Mouse (Mus musculus) megakaryocyte, embryonic 14.5 days (primary cell): Measurements from ENCODE around the gene Pabpc1l.

ENCODE experiments used
- FLI1 ChIP-seq: IDR thresholded peaks from 2 replicates; pipeline ENCODE4 v1.6.1; 2012; ENCODE audit warnings: low read length, inconsistent platforms, mixed read lengths
- GATA1 ChIP-seq: IDR thresholded peaks from 3 replicates; pipeline ENCODE4 v1.6.1; 2012; ENCODE audit warnings: mixed read lengths, low read length, inconsistent platforms, borderline replicate concordance

- TF ChIP-seq GATA1 (no peak), FLI1 (no peak)
Observed at GRCm38 (mm10) chr2:164073120-164073519, 47.9 kb downstream of the Pabpc1l start.
